Mouse (Mus musculus) frontal cortex, postnatal 25 days (tissue): ENCODE measurements around the gene Fbxo44.
"Not testable (repeated sequence)": the region's sequence is repeated elsewhere in the genome, so short reads cannot be mapped to it uniquely, and the experiment has no call there.

Source experiments
- DNase-seq, 2 experiments: peaks; one replicate each; pipeline ENCODE4 v3.0.0; 2022; ENCODE audit warnings: low spot score in 2 of 2

Gene Fbxo44

DNA sequence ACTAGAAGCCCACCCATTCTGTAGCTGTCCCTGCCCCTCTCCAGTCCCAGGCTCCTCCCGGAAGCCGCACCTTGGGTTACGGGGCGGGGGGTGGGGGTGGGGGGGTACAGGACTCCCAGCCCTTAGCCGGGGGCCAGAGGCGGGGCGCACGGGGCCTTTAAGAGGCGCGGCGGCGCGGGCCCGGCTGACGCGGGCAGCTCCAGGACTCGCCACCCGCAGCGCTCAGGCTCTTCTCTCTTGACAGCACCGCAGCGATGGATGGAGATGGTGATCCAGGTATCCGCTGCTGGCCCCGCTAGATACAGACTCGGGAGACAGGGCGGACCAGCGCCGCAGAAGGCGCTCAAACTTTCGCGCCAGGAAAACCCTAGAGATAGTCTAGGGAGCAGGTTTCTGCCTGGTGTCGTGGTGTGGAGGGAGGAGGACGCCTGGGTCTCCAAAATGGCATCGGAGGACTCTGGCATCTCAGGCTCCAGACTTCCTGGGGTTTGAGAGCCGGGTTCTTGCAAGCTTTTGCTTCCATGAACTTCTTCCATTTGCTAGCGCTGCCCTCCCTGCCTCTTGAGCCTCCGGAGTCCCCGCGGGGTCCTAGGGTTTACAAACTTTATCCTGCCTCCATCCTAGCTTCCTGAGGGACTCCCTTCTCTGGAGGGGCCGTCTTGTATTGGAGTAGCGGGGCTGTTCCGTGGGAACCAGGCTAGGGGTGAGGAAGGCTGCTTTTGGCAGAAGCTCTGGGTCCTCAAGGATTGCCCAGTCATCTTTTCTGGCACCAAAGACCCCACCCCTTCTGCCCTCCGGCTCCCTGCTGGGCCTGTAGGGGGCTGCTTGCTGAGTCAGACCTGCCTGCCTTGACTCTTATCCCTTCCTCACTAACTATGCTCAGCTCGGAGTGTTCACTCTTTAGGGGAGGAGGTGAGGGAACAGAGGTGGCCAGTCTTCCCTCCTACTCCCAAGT, at the start of gene Fbxo44, which contains the start of gene Fbxo2:
Gene Fbxo44, minus strand, starts transcription at position 47 of the 955 bp plus-strand sequence.
Gene Fbxo2, plus strand, starts transcription at position 186 of the 955 bp plus-strand sequence.
- no peak for DNase-seq

GRCm38 (mm10) chr4:148204873-148205232, 44.6 kb upstream of the Fbxo44 start:
- DNase-seq: no peak

- no peak for DNase-seq
These were observed 44.0 kb upstream of the Fbxo44 start for GRCm38 (mm10) chr4:148204061-148204872.

- DNase-seq: no peak
These were observed 43.3 kb upstream of the Fbxo44 start for GRCm38 (mm10) chr4:148203557-148203956.

- no peak for DNase-seq
These were observed 38.4 kb upstream of the Fbxo44 start for GRCm38 (mm10) chr4:148198721-148199120.

- DNase-seq: no peak
These were observed 34.1 kb upstream of the Fbxo44 start for GRCm38 (mm10) chr4:148194400-148194799.

GRCm38 (mm10) chr4:148192707-148193245, 32.5 kb upstream of the Fbxo44 start:
- no peak for DNase-seq

GRCm38 (mm10) chr4:148188767-148189166, 28.5 kb upstream of the Fbxo44 start:
- not testable (repeated sequence) for DNase-seq

GRCm38 (mm10) chr4:148185819-148186218, 25.5 kb upstream of the Fbxo44 start:
- no peak for DNase-seq

GRCm38 (mm10) chr4:148184564-148184963, 24.3 kb upstream of the Fbxo44 start:
- no peak for DNase-seq

DNA sequence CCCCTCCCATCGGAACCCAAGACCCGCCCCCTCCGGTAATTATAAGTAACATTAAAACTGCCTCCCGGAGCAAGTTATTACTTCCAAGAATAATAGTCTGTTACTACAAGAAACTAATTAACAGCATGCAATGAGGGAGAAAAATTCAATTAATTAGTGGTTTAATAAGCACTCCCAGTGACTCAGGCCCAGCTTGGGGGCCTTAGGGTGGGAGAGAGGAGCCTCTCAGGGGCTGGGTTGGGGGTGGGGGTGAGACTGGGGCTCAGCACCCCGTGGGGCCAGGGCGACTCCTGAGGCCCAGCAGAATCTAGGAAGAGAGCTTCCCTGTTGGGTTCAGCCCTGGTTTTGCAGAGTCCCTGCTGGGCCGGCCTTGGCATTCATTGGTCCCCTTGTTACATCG, 22.1 kb upstream of the Fbxo44 start:
- DNase-seq: no peak

DNA sequence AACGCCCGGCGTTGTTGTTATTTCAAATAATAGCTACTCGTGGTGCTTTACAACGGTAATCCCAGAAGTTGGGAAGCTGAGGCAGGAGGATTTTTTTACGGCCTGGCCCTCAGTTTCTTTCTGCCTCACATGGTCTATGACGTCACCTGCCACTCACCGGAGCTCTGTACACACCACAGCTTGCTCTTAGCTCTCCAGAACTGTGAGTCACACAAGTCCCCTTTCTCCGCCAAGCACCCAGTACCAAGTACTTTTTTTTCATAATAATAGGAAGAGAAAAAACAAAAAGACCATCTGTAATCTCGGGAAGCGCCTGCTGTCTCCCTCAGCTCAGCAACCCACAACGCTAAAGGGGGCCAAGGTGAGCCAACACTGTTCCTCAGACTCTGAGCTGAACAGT, 21.2 kb upstream of the Fbxo44 start:
- DNase-seq: no peak

GRCm38 (mm10) chr4:148177716-148178115, 17.4 kb upstream of the Fbxo44 start:
- no peak for DNase-seq

GRCm38 (mm10) chr4:148176603-148177002, 16.3 kb upstream of the Fbxo44 start:
- not testable (repeated sequence) for DNase-seq

DNA sequence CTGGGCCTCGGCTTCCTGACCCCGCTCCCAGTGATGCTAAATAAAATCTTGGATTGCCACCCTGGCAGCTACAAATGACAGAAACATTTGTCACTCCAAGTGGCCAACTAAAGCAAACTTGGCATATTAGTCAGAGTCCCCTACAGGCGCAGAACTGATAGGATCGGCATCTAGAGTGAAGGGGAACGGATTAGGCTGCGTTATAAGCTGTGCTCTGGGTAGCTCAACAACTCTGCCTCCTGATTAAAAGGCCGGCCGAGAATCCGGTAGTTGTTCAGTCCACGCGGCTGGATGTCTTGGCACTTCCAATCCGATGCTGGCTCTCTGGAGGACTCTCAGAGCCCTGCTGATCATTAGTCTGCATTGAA, 14.2 kb upstream of the Fbxo44 start:
- no peak for DNase-seq

DNA sequence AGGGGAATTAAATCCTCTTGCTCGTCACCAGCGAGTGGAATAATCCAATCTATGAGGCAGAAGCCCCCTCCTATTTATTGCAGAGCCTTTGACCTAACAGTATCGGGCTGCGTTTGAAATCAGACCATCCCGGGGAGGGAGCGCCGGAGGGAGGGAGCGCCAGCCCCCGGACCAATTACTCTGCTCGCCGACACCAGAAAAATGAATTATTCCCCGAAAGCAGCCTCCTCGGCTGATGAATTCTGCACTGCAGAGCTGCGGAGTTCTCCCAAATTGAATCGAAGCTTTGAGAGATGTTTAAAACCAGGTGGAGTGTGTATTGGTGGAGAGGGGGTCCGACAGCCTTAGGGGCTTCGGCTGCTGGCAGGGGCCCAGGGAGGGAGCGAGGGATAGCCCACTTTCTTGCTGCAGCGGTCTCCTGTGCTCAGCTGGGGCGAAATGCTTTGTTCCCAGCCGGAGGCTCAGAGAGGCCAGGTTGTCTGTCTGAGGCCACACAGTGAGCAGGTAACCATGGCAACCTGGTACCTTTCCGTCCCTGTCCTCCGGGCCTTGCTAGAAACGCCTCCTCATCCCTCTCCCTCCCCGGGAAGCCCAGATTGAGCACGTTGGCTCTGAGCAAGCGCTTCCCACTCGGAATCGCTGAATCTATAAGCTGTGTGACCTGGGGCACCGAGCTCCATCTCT, 13.7 kb upstream of the Fbxo44 start:
- DNase-seq: no peak

- no peak for DNase-seq
These were observed 11.0 kb upstream of the Fbxo44 start for GRCm38 (mm10) chr4:148171261-148171660.

- DNase-seq: no peak
These were observed 10.6 kb upstream of the Fbxo44 start for GRCm38 (mm10) chr4:148170842-148171241.

DNA sequence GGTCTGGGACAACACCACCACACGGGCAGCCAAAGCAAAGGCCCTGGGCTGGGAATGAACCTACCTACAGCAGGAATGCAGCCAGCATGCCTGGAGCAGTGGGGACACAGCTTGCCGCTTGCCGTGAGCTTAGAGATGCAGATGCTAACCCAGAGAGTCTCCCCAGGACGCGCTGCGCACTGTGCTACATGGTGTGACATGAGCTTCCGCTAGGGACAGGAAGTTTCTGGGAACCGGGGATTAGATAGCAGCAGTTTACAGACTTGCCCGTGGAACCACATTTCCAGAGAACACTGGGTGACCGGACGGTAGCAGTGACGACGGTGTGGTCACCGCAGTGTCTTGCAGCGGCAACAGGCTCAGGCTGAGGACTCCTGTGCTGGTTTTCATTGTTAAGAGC, 9.3 kb upstream of the Fbxo44 start:
- no peak for DNase-seq

DNA sequence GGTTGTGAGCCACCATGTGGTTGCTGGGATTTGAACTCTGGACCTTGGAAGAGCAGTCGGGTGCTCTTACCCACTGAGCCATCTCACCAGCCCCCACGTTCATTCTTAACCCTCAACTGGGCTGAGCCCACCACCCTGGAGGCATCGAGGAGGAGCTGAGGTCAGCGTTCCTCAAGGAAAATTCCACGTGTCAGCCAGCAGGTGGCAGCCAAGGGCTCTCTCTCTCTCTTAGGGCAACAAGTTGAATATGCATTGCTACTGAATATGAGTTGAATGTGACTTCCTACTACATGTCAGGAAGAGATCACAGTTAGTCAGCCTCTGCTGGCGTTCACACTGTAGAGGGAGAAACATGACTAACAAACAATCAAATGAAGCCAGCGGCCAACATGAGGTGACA, 8.0 kb upstream of the Fbxo44 start:
- DNase-seq: no peak

DNA sequence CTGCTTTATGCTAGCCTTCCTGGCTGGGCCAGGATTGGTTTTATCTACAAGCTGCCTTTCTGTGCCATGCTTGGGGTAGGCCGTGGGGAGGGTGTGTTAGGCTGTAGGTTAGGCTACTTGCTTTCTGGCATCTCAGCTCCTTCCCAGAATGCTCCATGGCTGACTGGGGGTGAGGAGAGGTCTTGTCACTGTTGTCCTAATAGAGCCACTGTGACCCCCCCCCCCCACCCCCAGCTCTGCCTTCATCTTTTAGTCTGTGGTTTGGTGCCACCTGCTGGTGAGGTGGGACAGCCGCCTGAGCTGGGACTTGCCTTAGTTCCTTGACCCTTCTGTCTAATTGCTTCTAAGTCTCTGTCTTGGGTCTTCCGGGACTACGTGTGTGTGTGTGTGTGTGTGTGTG, 6.7 kb upstream of the Fbxo44 start:
- peak in 1 of 2 experiments; percentile 62 for DNase-seq

- DNase-seq: peak in 1 of 2 experiments; percentile 67
These were observed 6.1 kb upstream of the Fbxo44 start for GRCm38 (mm10) chr4:148166431-148166830.
